In the genomic region with DNA sequence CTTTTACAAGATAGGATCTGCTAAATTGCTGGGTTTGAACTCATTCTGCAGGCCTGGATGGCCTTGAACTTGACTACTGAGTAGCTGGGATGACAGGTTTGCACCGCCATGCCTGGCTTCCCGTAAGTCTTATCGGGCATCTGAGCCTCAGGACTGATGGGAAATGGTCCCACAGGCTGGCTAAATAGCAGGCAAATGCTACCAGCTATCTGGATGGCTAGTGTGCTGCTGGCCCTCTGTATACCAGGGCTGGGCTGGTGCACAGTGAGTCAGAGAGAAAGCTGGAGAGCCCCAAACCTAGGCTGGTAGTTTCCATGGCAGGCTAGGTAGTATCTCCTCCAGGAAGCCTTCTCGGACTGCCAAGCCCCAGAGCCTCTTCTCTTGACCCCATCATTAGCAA, we compare ENCODE assay signal across 11 mouse cellular contexts. TPM values are rescaled to one million over a fixed set of nuclear protein-coding genes. Genes with fewer than 3 reads are reported as not detected.
A peak's percentile ranks its signal among the peaks of the same experiment; 100 is the strongest.
DNase-seq lines count a peak whose midpoint lies in the region; ATAC-seq and TF ChIP-seq lines count a peak whose summit lies in the region.
"Had no signal": no experiment of that assay in that cellular context is flagged by ENCODE, and none has a peak within 500 bp of the region (broad histone marks: within the 10 kb centered on the region; RNA-seq: fewer than 3 reads in every experiment).

No protein-coding gene starts in this region.

- 68% methylated on average over 4 of the region's 4 CpGs for WGBS in heart, embryonic 13.5 days
- WGBS in forebrain, embryonic 16.5 days = 75% methylated on average over 4 of the region's 4 CpGs
- WGBS in liver, embryonic 13.5 days (ENCODE audit: insufficient replicate concordance) = 29% methylated on average over 4 of the region's 4 CpGs

- H3K9ac ChIP-seq in heart, embryonic 13.5 days = peak overlapping the region; percentile 95
- H3K9ac ChIP-seq in MEL (ENCODE audit: control insufficient read depth, low read depth, low read length, poor library complexity, severe bottlenecking) = peak overlapping the region; percentile 13; the same call in 1 of the 2 replicates
- H3K9ac ChIP-seq in forebrain, embryonic 16.5 days (replicated peaks; ENCODE audit: low read depth, low read length) = peak overlapping the region; percentile 45; the same call in 1 of the 2 replicates
- H3K9ac ChIP-seq in liver, embryonic 13.5 days = peak overlapping the region; percentile 96

- intact Hi-C loops in heart, postnatal 36 days (cut with DNase I) = no loop called here
- intact Hi-C loops in left cerebral cortex, postnatal 25 days (cut with DNase I) = no loop called here

- TF ChIP-seq CTCF in MEL (IDR thresholded peaks at IDR 0.05 in 2 of 3, conservative IDR thresholded peaks at IDR 0.05 in 1 of 3; ENCODE audit: control insufficient read depth in 1 of 3, insufficient read depth in 1 of 3, low read depth in 2 of 3, low read length in 3 of 3, poor library complexity in 1 of 3, severe bottlenecking in 1 of 3) = no peak

- no peaks in the 10 kb centered on the region for H3K27me3 ChIP-seq in heart, embryonic 13.5 days (replicated peaks)
- H3K27me3 ChIP-seq in MEL (ENCODE audit: control insufficient read depth in 1 of 2, insufficient read depth in 2 of 2, low read length in 2 of 2) = no peaks in the 10 kb centered on the region
- no peaks in the 10 kb centered on the region for H3K27me3 ChIP-seq in forebrain, embryonic 16.5 days (replicated peaks; ENCODE audit: control insufficient read depth, insufficient read depth, low read length)
- no peaks in the 10 kb centered on the region for H3K27me3 ChIP-seq in liver, embryonic 13.5 days

- H3K9me3 ChIP-seq in heart, embryonic 13.5 days = no peaks in the 10 kb centered on the region
- H3K9me3 ChIP-seq in MEL (replicated peaks; ENCODE audit: insufficient read depth, low read length) = no peaks in the 10 kb centered on the region
- no peaks in the 10 kb centered on the region for H3K9me3 ChIP-seq in forebrain, embryonic 16.5 days (ENCODE audit: control insufficient read depth, low read length)
- H3K9me3 ChIP-seq in liver, embryonic 13.5 days (replicated peaks) = no peaks in the 10 kb centered on the region

- peaks cover 87% of the 10 kb centered on the region for H3K4me1 ChIP-seq in heart, embryonic 13.5 days
- H3K4me1 ChIP-seq in MEL (ENCODE audit: control insufficient read depth in 1 of 2, insufficient read depth in 2 of 2, low read length in 2 of 2) = peaks cover 17 to 46% of the 10 kb centered on the region in 2 experiments
- H3K4me1 ChIP-seq in forebrain, embryonic 16.5 days (replicated peaks; ENCODE audit: control insufficient read depth, insufficient read depth, low read length) = peaks cover 63% of the 10 kb centered on the region
- peaks cover 95% of the 10 kb centered on the region for H3K4me1 ChIP-seq in liver, embryonic 13.5 days (replicated peaks)

- ATAC-seq in heart, embryonic 13.5 days (ENCODE audit: extremely low read depth, insufficient number of reproducible peaks, low FRiP score, low TSS enrichment) = no peak
- no peak for ATAC-seq in forebrain, embryonic 16.5 days
- ATAC-seq in liver, embryonic 13.5 days (ENCODE audit: low read depth) = no peak
- no peak for ATAC-seq in monocyte, adult 5-6 weeks (replicated peaks; ENCODE audit: insufficient number of reproducible peaks, low FRiP score, low TSS enrichment, poor library complexity, severe bottlenecking)

- H3K79me2 ChIP-seq in MEL (ENCODE audit: control insufficient read depth, insufficient read depth, low read length, poor library complexity) = peaks cover 4% of the 10 kb centered on the region; the same call in 1 of the 2 replicates

- peaks cover 38% of the 10 kb centered on the region for H3K36me3 ChIP-seq in heart, embryonic 13.5 days
- H3K36me3 ChIP-seq in MEL (ENCODE audit: control insufficient read depth in 1 of 2, insufficient read depth in 2 of 2, low read length in 2 of 2) = peaks cover 0 to 27% of the 10 kb centered on the region in 2 experiments; a peak in 2 of 4 replicates
- peaks cover 5% of the 10 kb centered on the region; the same call in 1 of the 2 replicates for H3K36me3 ChIP-seq in forebrain, embryonic 16.5 days (ENCODE audit: control insufficient read depth, insufficient read depth)
- 0 out of 2 replicates have a peak, but pooled peaks cover 2% of the 10 kb centered on the region for H3K36me3 ChIP-seq in liver, embryonic 13.5 days

- H3K4me3 ChIP-seq in heart, embryonic 13.5 days = 0 out of 2 replicates have a peak overlapping the region, but pooled peaks have one; percentile 5
- H3K4me3 ChIP-seq in MEL (ENCODE audit: control insufficient read depth in 1 of 2, insufficient read depth in 1 of 2, low read depth in 2 of 2, low read length in 2 of 2) = peak overlapping the region in 1 of 2 experiments; percentile 11; a peak in 1 of 4 replicates
- peak overlapping the region; percentile 100; the same call in 1 of the 2 replicates for H3K4me3 ChIP-seq in forebrain, embryonic 16.5 days (replicated peaks; ENCODE audit: low read length)
- H3K4me3 ChIP-seq in liver, embryonic 13.5 days (replicated peaks) = peak overlapping the region; percentile 29

- peak overlapping the region; percentile 69 for H3K27ac ChIP-seq in heart, embryonic 13.5 days (replicated peaks)
- peak overlapping the region; percentile 66 for H3K27ac ChIP-seq in MEL (ENCODE audit: control insufficient read depth, low read depth, low read length)
- H3K27ac ChIP-seq in forebrain, embryonic 16.5 days (ENCODE audit: low read length) = peak overlapping the region; percentile 16; the same call in 1 of the 2 replicates
- peak overlapping the region; percentile 92 for H3K27ac ChIP-seq in liver, embryonic 13.5 days

- peak overlapping the region; percentile 87 for H3K4me2 ChIP-seq in heart, embryonic 13.5 days
- H3K4me2 ChIP-seq in forebrain, embryonic 16.5 days (ENCODE audit: low read length) = peak overlapping the region; percentile 100
- H3K4me2 ChIP-seq in liver, embryonic 13.5 days = peak overlapping the region; percentile 69

- no peak for DNase-seq in heart, postnatal 36 days
- no peak for DNase-seq in MEL (ENCODE audit: low read depth, low spot score)
- DNase-seq in liver, embryonic 13.5 days = peak; percentile 30
- DNase-seq in thymus, postnatal 25 days = no peak
- no peak for DNase-seq in left cerebral cortex, postnatal 25 days (ENCODE audit: low spot score in 2 of 2)
- DNase-seq: layer of hippocampus, adult 9-11 months; right cerebral cortex, postnatal 25 days; thymus, adult 2 months had no signal

- no peak for TF ChIP-seq RAD21 in MEL (IDR thresholded peaks at IDR 0.05; ENCODE audit: low read depth, low read length)

- TF ChIP-seq POLR2A in MEL (IDR thresholded peaks at IDR 0.05; ENCODE audit: control insufficient read depth in 1 of 2, insufficient read depth in 1 of 2, low read depth in 1 of 2, low read length in 2 of 2, poor library complexity in 1 of 2) = no peak

- no peak for TF ChIP-seq EP300 in MEL (IDR thresholded peaks at IDR 0.05; ENCODE audit: low read depth in 1 of 2, low read length in 2 of 2)

TF ChIP-seq in MEL, 35 proteins besides CTCF, POLR2A, EP300 and RAD21 (continues in another document):
- TF ChIP-seq ETS1 (IDR thresholded peaks at IDR 0.05; ENCODE audit: low read depth, low read length) = 0 out of 2 replicates have a peak, but pooled peaks have one; percentile 15

RNA-seq across cellular contexts. Expression of gene Ttyh3, which starts 3.4 kb away (rescaled TPM):
- 25.0 and 25.4 TPM in 2 replicates for polyA plus RNA-seq in heart, embryonic 13.5 days (2015; fragmentation: Nextera tagmentation; extraction: Ambion mirVana)
- total RNA-seq in heart, postnatal 36 days (2021) = 10 to 100 TPM; 13.4 to 14.7 TPM
- 4.6 and 5.9 TPM in 2 replicates for total RNA-seq in MEL (2012; rRNA removed)
- polyA plus RNA-seq in MEL (2012; ENCODE audit: insufficient read depth in 1 of 2, insufficient read length in 2 of 2, low read depth in 1 of 2, low replicate concordance in 2 of 2, missing spikeins in 1 of 2) = 10 to 100 TPM in 1 of 2 experiments, not detected in 1; 35.7 TPM
- polyA plus RNA-seq in forebrain, embryonic 16.5 days (2015; fragmentation: Nextera tagmentation; extraction: Ambion mirVana) = 68.7 and 68.9 TPM in 2 replicates
- 4.8 and 4.9 TPM in 2 replicates for polyA plus RNA-seq in liver, embryonic 13.5 days (2015; fragmentation: Nextera tagmentation; extraction: Ambion mirVana)
- total RNA-seq in left cerebral cortex, postnatal 25 days (2021) = 100 to 1,000 TPM; 272 to 289 TPM
- 12.6 to 29.2 TPM (median 15.6 TPM) in 3 replicates for total RNA-seq in monocyte, adult 5-6 weeks (2017)

RNA-seq across cellular contexts. Expression of gene Lfng, which starts 38.3 kb away (rescaled TPM):
- polyA plus RNA-seq in heart, embryonic 13.5 days (2015; fragmentation: Nextera tagmentation; extraction: Ambion mirVana) = 3.3 and 3.5 TPM in 2 replicates
- total RNA-seq in heart, postnatal 36 days (2021) = 1 to 10 TPM; 7.2 to 9.1 TPM
- 8.6 and 14.1 TPM in 2 replicates for total RNA-seq in MEL (2012; rRNA removed)
- 10 to 100 TPM in 1 of 2 experiments, not detected in 1; 11.2 TPM for polyA plus RNA-seq in MEL (2012; ENCODE audit: insufficient read depth in 1 of 2, insufficient read length in 2 of 2, low read depth in 1 of 2, low replicate concordance in 2 of 2, missing spikeins in 1 of 2)
- polyA plus RNA-seq in forebrain, embryonic 16.5 days (2015; fragmentation: Nextera tagmentation; extraction: Ambion mirVana) = 23.3 and 25.6 TPM in 2 replicates
- 7.6 and 8.0 TPM in 2 replicates for polyA plus RNA-seq in liver, embryonic 13.5 days (2015; fragmentation: Nextera tagmentation; extraction: Ambion mirVana)
- total RNA-seq in left cerebral cortex, postnatal 25 days (2021) = 10 to 100 TPM; 19.3 to 21.1 TPM
- 274 to 469 TPM (median 297 TPM) in 3 replicates for total RNA-seq in monocyte, adult 5-6 weeks (2017)

RNA-seq across cellular contexts. Expression of gene Iqce, which starts 56.7 kb away (rescaled TPM):
- 8.0 and 10.3 TPM in 2 replicates for polyA plus RNA-seq in heart, embryonic 13.5 days (2015; fragmentation: Nextera tagmentation; extraction: Ambion mirVana)
- 1 to 10 TPM; 8.9 to 9.8 TPM for total RNA-seq in heart, postnatal 36 days (2021)
- 6.4 and 7.3 TPM in 2 replicates for total RNA-seq in MEL (2012; rRNA removed)
- polyA plus RNA-seq in MEL (2012; ENCODE audit: insufficient read depth in 1 of 2, insufficient read length in 2 of 2, low read depth in 1 of 2, low replicate concordance in 2 of 2, missing spikeins in 1 of 2) = 10 to 100 TPM in 1 of 2 experiments, not detected in 1; 21.2 TPM
- 26.1 and 30.8 TPM in 2 replicates for polyA plus RNA-seq in forebrain, embryonic 16.5 days (2015; fragmentation: Nextera tagmentation; extraction: Ambion mirVana)
- polyA plus RNA-seq in liver, embryonic 13.5 days (2015; fragmentation: Nextera tagmentation; extraction: Ambion mirVana) = 4.3 and 5.6 TPM in 2 replicates
- 10 to 100 TPM; 43.4 to 50.4 TPM for total RNA-seq in left cerebral cortex, postnatal 25 days (2021)
- 8.2 to 14.9 TPM (median 14.3 TPM) in 3 replicates for total RNA-seq in monocyte, adult 5-6 weeks (2017)

RNA-seq across cellular contexts. Expression of gene Brat1, which starts 59.4 kb away (rescaled TPM):
- 12.9 and 13.9 TPM in 2 replicates for polyA plus RNA-seq in heart, embryonic 13.5 days (2015; fragmentation: Nextera tagmentation; extraction: Ambion mirVana)
- 10 to 100 TPM in 1 of 2 experiments, 1 to 10 TPM in 1; 8.3 to 10.4 TPM for total RNA-seq in heart, postnatal 36 days (2021)
- total RNA-seq in MEL (2012; rRNA removed) = 11.6 and 13.7 TPM in 2 replicates
- 10 to 100 TPM in 1 of 2 experiments, not detected in 1; 14.2 TPM for polyA plus RNA-seq in MEL (2012; ENCODE audit: insufficient read depth in 1 of 2, insufficient read length in 2 of 2, low read depth in 1 of 2, low replicate concordance in 2 of 2, missing spikeins in 1 of 2)
- polyA plus RNA-seq in forebrain, embryonic 16.5 days (2015; fragmentation: Nextera tagmentation; extraction: Ambion mirVana) = 28.0 and 28.4 TPM in 2 replicates
- polyA plus RNA-seq in liver, embryonic 13.5 days (2015; fragmentation: Nextera tagmentation; extraction: Ambion mirVana) = 8.0 and 8.2 TPM in 2 replicates
- 10 to 100 TPM; 20.5 to 22.4 TPM for total RNA-seq in left cerebral cortex, postnatal 25 days (2021)
- 3.9 to 13.9 TPM (median 6.1 TPM) in 3 replicates for total RNA-seq in monocyte, adult 5-6 weeks (2017)

Comparison
In these comparisons a context has a peak if more than half of its experiments do, and no peak if none do; other contexts are left out.
1. H3K27ac ChIP-seq: peak in every context shown above with its lines; median percentile 92 in liver, embryonic 13.5 days; 69 in heart, embryonic 13.5 days; 66 in MEL; 16 in forebrain, embryonic 16.5 days.
2. H3K9ac ChIP-seq: peak in every context shown above with its lines; median percentile 96 in liver, embryonic 13.5 days; 95 in heart, embryonic 13.5 days; 45 in forebrain, embryonic 16.5 days; 13 in MEL.
3. RNA of gene Lfng, which starts 38.3 kb away (total RNA-seq): 274 to 469 TPM in monocyte, adult 5-6 weeks; 19.3 to 21.1 TPM in left cerebral cortex, postnatal 25 days, 8.6 to 14.1 TPM in MEL and 7.2 to 9.1 TPM in heart, postnatal 36 days; every median in the first group is over 10 times any median in the second.
4. Peak in every context shown above with its lines, with median percentiles within 50 percentile points of each other: H3K4me2 ChIP-seq.